Mouse (Mus musculus) small intestine, adult 2 months (tissue): ENCODE data around the gene Napepld. TPM values are rescaled to one million over a fixed set of nuclear protein-coding genes. Genes with fewer than 3 reads are reported as not detected.

Experiments used
- H3K27ac ChIP-seq: fragments of 200-500 bp; 2 replicates; pipeline ENCODE4 v1.5.1; 2012; ENCODE audit warnings: low read depth, low read length, control low read depth, inconsistent platforms; ENCODE audit not compliant: insufficient read depth
- H3K27me3 ChIP-seq: fragments of 200-500 bp; 2 replicates; pipeline ENCODE4 v1.6.1; 2012; ENCODE audit warnings: mild to moderate bottlenecking, moderate library complexity, low read length, inconsistent platforms; ENCODE audit not compliant: control insufficient read depth, insufficient read depth
- H3K36me3 ChIP-seq: fragments of 200-500 bp; 2 replicates; pipeline ENCODE4 v1.6.1; 2012; ENCODE audit warnings: mild to moderate bottlenecking, low read length, control low read depth, inconsistent platforms; ENCODE audit not compliant: control insufficient read depth, insufficient read depth
- H3K4me1 ChIP-seq: fragments of 200-500 bp; 2 replicates; pipeline ENCODE4 v1.6.1; 2012; ENCODE audit warnings: low read length, inconsistent platforms, mixed read lengths; ENCODE audit not compliant: control insufficient read depth, insufficient read depth, insufficient read length
- H3K4me3 ChIP-seq: fragments of 200-500 bp; 2 replicates; pipeline ENCODE4 v1.5.1; 2012; ENCODE audit warnings: low read depth, mild to moderate bottlenecking, control low read depth, inconsistent platforms, low read length, moderate library complexity
- CTCF ChIP-seq: fragments of 200-500 bp; IDR thresholded peaks from 2 replicates; pipeline ENCODE4 v1.5.1; 2012; ENCODE audit warnings: low read depth, mild to moderate bottlenecking, control low read depth, inconsistent platforms, low read length, moderate library complexity, mixed read lengths; ENCODE audit not compliant: insufficient replicate concordance, insufficient read length; ENCODE audit errors: extremely low read depth
- POLR2A ChIP-seq: fragments of 200-500 bp; IDR thresholded peaks from 2 replicates; pipeline ENCODE4 v1.6.1; 2012; ENCODE audit warnings: low read depth, mild to moderate bottlenecking, control low read depth, inconsistent platforms, low read length, moderate library complexity
- WGBS: fragments of 180-500 bp; shearing (Covaris S2); methylation state at CpG from one replicate; pipeline ENCODE4 v1.1.7; 2018; 5-methylcytosine and 5-hydroxymethylcytosine counted together
- polyA plus RNA-seq: library from polyadenylated mRNA; depleted of rRNA; stranded (reverse); fragments of >200 nt; gene quantifications from 2 replicates; pipeline ENCODE4 v1.2.3, GENCODE M21; 2012

The Napepld gene
- polyA plus RNA-seq, 1 experiment, result 0.85 TPM

DNA sequence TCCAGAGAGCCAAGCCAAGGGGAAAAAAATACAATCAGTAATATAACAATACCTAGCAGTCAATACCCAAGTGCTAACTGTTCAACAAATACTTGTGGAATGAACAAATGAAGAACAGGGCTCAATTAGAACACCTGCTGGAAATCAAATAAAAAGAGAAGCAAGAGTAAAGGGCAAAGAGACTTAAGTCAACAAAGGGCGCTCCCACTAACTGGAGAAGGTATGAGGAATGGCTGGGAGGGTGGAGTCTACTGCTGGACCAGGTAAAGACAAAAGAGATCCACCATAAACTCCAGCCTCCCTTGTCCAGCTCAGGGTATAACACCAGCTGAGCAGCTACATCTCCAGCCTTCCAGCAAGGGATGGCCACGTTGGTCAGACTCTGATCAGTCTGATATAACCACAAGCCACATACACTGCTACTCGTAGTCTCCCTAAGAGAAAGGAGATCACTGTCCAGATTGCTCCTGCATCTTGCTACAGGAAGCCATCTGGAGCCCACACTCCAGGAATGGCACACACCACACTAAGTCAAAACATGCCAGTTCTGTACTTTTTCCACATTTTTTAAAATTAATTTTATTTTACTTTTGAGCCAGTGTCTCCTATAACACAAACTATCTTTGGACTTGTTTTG is 6.2 kb downstream of the Napepld start:
- Histone ChIP-seq H3K27me3 (no peaks in the 10 kb centered on the region), H3K36me3 (no peaks in the 10 kb centered on the region), H3K4me3 (no peak overlapping the region), H3K27ac (no peak overlapping the region), H3K4me1 (peaks cover 10% of the 10 kb centered on the region; the same call in 1 of the 2 replicates)
- 39% methylated on average over 3 of the region's 3 CpGs for WGBS
- TF ChIP-seq POLR2A (no peak), CTCF (no peak)

DNA sequence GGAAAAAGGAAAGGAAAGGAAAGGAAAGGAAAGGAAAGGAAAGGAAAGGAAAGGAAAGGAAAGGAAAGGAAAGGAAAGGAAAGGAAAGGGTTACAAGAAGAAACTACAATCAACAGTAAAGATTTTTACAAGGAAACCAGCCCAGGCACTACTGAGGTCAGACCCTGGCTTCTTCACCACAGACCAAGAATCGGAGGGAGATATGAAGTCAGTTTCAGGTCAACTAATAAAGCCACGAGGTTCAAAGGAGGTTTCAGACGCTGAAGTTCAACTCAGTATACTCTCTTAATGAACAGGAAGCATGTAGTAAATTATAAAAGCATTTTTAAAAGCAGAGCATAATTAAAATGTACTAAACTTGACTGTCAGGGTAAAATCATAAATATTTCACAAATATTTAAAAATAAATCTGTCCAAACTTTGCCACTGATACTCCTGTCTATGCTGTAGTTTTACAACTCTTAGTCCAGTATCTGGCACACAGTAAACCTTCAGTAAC is 7.8 kb downstream of the Napepld start:
- Histone ChIP-seq H3K36me3 (0 out of 2 replicates have a peak, but pooled peaks cover 1% of the 10 kb centered on the region), H3K27me3 (no peaks in the 10 kb centered on the region), H3K4me1 (peaks cover 10% of the 10 kb centered on the region; the same call in 1 of the 2 replicates), H3K4me3 (no peak overlapping the region), H3K27ac (no peak overlapping the region)
- WGBS, result 13% methylated on average over 3 of the region's 3 CpGs
- TF ChIP-seq CTCF, result no peak
- no peak for TF ChIP-seq POLR2A

DNA sequence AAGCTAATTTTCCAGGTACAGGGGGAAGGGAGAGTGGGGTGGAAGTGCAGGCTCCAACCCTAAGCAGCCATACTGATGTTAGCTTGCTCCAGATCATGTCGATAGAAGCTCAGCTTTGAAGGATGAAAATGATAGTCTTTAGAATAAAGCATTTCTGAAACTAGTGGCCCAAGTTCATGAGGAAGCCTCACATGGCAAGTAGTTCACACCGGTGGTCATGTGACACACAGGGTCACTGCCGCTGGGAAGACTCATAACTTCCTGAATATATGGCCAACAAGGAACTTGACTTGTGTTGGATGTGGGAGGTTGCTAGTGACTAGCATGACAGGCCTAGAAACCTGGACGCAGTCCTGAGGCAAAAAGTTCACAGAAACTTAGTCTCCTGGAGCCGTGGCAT is 9.0 kb downstream of the Napepld start:
- 0 out of 2 replicates have a peak, but pooled peaks cover 1% of the 10 kb centered on the region for H3K36me3 ChIP-seq
- H3K27ac ChIP-seq, result no peak overlapping the region
- no peak overlapping the region for H3K4me3 ChIP-seq
- H3K27me3 ChIP-seq, result no peaks in the 10 kb centered on the region
- TF ChIP-seq POLR2A (no peak), CTCF (no peak)
- H3K4me1 ChIP-seq, result peaks cover 10% of the 10 kb centered on the region; the same call in 1 of the 2 replicates
- 80% methylated on average over 5 of the region's 5 CpGs for WGBS

DNA sequence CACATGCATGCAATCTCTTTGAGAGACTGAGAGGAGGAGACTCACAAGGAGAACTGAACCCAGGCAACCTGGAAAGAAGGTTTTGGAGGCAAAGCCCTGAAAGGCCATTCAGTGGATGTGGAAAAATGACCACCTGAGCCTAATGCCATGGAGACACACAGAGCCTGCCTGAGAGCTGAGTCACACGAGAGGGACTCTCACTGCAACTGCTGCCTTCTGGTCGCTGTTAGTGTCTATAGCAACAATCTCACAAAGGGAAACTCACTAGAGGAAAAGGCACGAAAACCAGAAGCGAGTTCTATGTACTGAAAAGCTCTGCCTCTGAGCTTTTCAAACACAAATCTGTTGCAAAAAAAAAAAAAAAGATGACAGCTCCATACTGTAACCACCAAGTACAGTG is 14.2 kb downstream of the Napepld start:
- TF ChIP-seq CTCF (no peak), POLR2A (no peak)
- Histone ChIP-seq H3K27ac (no peak overlapping the region), H3K27me3 (no peaks in the 10 kb centered on the region), H3K36me3 (0 out of 2 replicates have a peak, but pooled peaks cover 1% of the 10 kb centered on the region), H3K4me1 (no peaks in the 10 kb centered on the region), H3K4me3 (no peak overlapping the region)
- WGBS, result 75% methylated on average over 4 of the region's 4 CpGs

DNA sequence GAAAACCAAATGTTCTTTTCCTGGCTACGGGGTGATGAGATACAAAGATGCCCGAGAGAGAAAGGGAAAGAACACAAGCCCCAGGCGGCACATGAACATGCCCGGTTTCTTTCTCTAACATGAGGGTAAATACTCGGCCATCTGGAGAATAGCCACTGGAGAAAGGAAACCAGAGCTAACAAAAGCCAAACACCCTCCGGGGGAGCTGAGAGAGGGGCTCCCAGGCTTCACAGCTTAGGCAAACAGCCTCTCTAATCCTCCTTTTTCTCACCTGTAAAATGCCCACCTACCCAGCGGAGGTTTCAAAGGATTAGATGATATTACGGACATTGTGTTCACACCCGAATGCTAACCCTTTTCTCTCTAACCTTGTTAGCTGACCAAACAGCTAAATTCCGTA is 16.2 kb downstream of the Napepld start:
- no peaks in the 10 kb centered on the region for H3K27me3 ChIP-seq
- H3K27ac ChIP-seq, result no peak overlapping the region
- no peaks in the 10 kb centered on the region for H3K4me1 ChIP-seq
- H3K4me3 ChIP-seq, result no peak overlapping the region
- TF ChIP-seq CTCF, result no peak
- TF ChIP-seq POLR2A, result no peak
- H3K36me3 ChIP-seq, result 0 out of 2 replicates have a peak, but pooled peaks cover 1% of the 10 kb centered on the region
- 87% methylated on average over 10 of the region's 10 CpGs for WGBS

DNA sequence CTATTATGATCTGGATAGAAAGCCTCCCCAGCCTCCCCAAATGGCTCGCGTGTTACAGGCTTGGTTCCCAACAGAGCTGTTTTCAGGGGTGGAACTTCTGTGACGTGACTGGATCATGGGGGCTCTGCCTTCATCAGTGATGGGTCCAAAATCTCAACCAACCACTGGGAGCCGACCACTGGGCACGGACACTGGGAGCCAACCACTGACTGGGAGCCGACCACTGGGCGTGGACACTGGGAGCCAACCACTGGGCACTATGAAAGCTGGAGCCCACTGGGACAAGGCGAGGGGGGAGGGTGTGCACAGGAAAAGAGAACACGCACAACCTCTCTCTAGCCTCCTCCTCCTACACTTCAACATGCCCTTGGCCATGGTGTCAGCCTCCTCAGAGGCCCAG is 17.4 kb downstream of the Napepld start:
- WGBS, result 99% methylated on average over 9 of the region's 9 CpGs
- H3K27ac ChIP-seq, result no peak overlapping the region
- no peaks in the 10 kb centered on the region for H3K4me1 ChIP-seq
- H3K36me3 ChIP-seq, result no peaks in the 10 kb centered on the region
- no peak overlapping the region for H3K4me3 ChIP-seq
- no peaks in the 10 kb centered on the region for H3K27me3 ChIP-seq
- TF ChIP-seq CTCF (no peak), POLR2A (no peak)

DNA sequence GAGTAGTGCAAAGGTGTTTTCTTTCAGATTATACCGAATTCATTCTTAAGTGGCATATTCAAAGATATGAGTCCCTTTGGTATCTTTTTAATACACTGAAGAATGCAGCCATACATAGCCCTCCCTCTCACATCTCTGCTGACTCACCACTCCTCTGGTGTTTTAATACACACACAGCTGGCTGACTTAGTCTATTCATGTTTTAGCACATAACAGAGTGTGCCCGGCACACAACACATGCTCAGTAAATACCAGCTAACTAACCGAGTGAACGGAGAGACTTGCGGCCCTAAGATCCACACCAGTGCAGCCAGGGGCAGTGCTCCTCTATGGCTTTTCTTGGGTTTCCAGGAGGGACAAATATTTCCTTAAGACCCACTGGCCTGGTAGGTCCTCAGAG is 20.3 kb downstream of the Napepld start:
- Histone ChIP-seq H3K36me3 (no peaks in the 10 kb centered on the region), H3K4me1 (no peaks in the 10 kb centered on the region), H3K27ac (no peak overlapping the region), H3K27me3 (no peaks in the 10 kb centered on the region), H3K4me3 (no peak overlapping the region)
- no peak for TF ChIP-seq CTCF
- TF ChIP-seq POLR2A, result no peak
- 85% methylated on average over 5 of the region's 5 CpGs for WGBS
